Mouse (Mus musculus) cerebellum, adult (tissue): ENCODE measurements around the gene Cyb561d1.
"Not testable (repeated sequence)": the region's sequence is repeated elsewhere in the genome, so short reads cannot be mapped to it uniquely, and the experiment has no call there.

Source experiments
- ATAC-seq: cut with Nextera tagmentation; 2 replicates; pipeline ENCODE4 v1.9.2; 2017; ENCODE audit warnings: mild to moderate bottlenecking, moderate library complexity, mixed read lengths; ENCODE audit not compliant: insufficient number of reproducible peaks, low FRiP score, low TSS enrichment

Cyb561d1 gene

GRCm38 (mm10) chr3:108200329-108201323, at the start of gene Cyb561d1:
TSS of gene Cyb561d1 (minus strand) at chr3:108201212.
- peak; percentile 58 for ATAC-seq

DNA sequence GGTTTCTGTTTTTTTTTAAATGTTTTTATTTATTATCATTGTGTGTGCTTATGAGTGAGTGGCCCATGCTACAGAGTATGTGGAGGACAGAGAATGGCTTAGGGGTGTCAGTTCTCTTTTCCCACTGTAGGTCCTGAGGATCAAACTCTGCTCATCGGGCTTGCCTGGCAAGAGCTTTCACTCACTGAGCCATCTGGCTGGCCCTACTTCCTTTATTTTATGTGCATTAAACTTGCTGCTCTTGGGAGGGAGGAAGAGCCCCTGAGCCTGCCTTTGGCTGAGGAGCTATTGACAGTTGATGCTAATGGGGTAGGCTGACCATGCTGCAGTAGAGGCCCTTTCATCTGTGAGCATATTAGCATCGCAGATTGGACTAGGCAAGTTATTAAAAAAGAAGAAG, 45.8 kb upstream of the Cyb561d1 start:
- no peak for ATAC-seq

- no peak for ATAC-seq
Observed at GRCm38 (mm10) chr3:108241243-108241839, 40.3 kb upstream of the Cyb561d1 start.

DNA sequence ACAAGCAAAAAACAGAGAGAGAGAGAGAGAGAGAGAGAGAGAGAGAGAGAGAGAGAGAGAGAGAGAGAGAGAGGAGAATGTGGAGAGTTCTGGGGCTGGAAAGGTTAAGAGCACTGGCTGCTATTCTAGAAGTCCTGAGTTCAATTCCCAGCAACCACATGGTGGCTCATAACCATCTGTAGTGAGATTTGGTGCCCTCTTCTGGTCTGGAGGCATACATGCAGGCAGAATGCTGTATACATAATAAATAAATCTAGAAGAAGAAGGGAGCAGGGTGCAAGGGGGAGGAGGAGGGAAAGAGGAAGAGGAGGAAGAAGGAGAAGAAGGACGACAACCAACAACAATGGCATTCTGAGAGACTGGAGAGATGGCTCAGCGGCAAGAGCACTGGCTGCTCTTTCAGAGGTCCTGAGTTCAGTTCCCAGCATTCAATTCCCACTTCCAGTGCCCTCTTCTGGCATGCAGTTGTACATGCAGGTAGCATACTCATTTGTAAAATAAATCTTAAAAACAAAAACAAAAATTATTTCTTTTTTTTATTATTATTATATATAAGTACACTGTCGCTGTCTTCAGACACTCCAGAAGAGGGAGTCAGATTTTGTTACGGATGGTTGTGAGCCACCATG, 36.6 kb upstream of the Cyb561d1 start:
- ATAC-seq = not testable (repeated sequence)

DNA sequence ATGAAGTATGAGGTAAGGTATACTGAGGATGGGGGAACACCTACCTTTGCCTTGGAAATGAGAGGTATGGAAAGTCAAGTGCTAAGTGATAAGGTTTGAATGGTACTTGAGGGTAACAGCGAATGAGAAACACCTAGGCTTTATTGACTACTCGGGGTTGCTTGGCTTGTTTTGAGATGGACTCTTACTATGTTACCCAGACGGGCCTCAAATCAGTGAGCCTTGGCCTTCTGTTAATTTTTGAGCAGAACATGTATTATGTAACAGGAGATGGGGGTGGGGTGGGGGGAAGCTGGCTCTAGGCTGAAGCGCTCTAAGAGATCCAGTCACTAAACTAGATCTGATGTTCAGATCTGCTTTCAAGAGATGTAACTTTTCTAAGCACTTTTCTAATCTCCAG, 30.6 kb upstream of the Cyb561d1 start:
- ATAC-seq = no peak

DNA sequence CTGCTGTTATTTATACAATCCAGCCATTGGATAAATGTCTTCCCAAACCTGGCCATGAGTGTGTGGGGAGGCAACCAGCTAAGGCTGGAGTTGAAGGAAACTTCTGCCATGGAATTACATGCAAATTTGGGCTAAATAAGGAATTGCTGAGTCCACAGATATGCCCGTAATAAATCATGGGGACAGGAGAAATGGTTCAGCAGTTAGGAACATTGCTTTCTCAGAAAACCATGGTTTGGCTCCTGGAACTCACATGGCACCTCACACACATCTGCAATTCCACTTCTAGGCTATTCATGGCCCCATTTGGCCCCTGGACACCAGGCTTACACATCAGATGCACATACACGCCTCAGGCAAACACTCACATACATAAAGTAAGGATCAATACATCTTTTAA, 26.5 kb upstream of the Cyb561d1 start:
- ATAC-seq = no peak

DNA sequence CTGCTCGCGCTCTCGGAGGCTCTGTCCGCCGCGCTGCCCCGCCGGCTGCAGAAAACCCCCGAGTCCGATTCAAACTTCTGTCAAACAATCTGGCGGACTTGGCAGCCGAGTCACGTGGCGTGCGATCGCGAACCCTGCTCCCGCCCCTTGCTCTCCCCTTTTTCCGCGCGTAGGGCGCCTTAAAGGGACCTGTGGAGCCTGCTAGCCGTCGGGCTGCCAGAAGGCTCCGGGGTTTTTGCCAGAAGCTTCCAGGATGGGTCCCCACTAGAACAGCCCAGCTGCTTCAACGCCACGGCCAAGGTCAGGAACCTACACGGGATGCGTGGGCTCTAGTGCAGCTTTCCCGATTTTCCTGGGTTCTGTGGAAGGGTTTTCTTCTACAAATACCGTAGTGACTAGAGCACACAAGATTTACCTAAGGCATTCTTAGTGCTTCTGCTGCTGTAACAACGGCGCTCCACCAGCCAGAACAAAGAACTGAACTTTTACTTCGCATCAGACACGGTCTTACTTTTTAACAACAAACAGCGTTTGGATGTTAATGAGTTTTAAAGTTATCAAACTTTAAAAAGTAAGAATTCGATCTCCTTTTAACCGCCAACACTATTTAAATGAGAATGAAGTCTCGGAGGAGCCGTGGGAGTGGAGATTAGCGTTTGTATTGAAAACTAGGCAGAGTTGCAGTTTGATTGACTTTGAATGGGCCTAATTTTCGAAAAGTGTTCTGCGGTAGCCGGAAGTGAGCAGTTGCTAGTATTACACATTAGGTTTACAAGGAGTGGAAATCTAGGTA, 25.7 kb upstream of the Cyb561d1 start, which contains the start of gene Sypl2:
Gene Sypl2 (minus strand): TSS at position 91 of the 793 bp plus-strand sequence.
- ATAC-seq = no peak

GRCm38 (mm10) chr3:108225711-108226557, 24.9 kb upstream of the Cyb561d1 start:
- no peak for ATAC-seq

- ATAC-seq = no peak
Observed at GRCm38 (mm10) chr3:108220661-108221060, 19.6 kb upstream of the Cyb561d1 start.

GRCm38 (mm10) chr3:108214734-108215133, 13.7 kb upstream of the Cyb561d1 start:
- no peak for ATAC-seq

- no peak for ATAC-seq
Observed at GRCm38 (mm10) chr3:108212406-108212805, 11.4 kb upstream of the Cyb561d1 start.

DNA sequence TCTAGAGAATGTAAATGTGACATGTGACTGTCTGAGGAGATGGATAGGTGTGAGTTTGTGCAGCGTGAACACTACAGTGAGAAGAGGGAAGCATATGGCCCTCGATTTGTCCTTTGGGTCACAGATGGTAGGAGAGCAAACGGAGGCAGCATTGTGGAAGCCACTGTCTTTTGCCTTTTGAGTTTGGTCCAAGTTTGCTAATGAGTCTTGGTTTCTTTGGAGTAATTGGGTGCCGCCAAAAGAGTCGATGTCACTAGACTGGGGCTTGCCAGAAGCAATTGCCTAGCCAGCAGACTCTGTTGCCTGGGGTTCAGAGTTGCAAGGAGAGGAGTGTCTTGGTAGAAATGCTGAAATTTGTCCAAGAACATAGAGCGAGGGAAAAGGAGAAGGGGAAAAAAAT, 10.8 kb upstream of the Cyb561d1 start:
- no peak for ATAC-seq

DNA sequence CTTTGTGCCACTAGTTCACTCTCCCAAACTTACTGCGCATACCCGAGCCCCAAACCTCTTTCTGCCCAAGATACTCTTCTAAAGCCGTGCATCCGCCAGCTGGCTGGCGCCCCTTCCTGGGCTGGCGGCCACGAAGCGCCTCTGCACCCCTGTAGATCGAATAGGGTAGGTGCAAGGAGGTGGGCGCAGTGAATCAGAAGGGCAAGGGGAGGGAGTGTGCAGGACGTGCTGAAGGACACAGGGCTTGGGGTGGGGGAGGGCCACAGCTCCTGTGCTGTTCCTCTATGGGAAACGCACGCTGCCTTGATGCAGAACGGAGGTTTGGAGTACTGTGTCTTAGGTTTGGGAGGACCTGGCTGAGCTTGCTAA, 9.7 kb upstream of the Cyb561d1 start, which contains the start of gene Atxn7l2:
Gene Atxn7l2 (minus strand): TSS at position 164 of the 369 bp plus-strand sequence.
- ATAC-seq = peak; percentile 52

- ATAC-seq = peak; percentile 85
Observed at GRCm38 (mm10) chr3:108209946-108210770, 9.1 kb upstream of the Cyb561d1 start.

GRCm38 (mm10) chr3:108209536-108209935, 8.5 kb upstream of the Cyb561d1 start:
- ATAC-seq = no peak

GRCm38 (mm10) chr3:108209001-108209400, 8.0 kb upstream of the Cyb561d1 start:
- ATAC-seq = no peak

DNA sequence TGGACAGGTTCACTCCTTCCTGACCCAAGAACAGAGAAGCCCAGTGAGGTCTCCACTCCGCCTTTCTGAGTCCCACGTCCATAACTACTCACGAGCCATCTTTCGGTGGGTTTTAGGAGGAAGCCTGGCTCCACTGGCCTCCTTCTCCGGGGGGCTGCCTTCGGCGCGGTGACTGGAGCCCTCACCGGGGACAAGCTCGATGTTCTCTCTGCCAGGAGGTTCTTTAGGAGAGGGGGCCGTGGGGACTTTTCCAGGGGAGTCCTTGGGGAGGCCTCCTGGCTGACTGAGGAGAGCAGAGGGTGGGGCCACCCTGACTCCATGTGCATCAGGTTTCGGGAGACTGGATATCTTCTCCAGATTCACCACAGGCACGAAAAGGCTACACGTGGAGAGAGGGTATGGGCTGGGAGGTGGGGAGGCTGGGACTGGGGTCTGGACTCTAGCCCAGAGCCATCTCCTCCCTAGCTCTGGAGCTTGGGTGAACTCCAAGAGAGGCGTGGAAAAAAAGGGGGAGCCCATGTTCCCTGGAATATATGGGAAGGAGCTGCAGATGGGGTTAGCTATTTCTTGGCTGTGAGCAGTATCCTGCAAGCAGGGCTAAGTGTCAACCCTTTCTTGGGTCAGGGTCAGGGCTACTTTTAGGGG, 5.8 kb upstream of the Cyb561d1 start:
- ATAC-seq = no peak

DNA sequence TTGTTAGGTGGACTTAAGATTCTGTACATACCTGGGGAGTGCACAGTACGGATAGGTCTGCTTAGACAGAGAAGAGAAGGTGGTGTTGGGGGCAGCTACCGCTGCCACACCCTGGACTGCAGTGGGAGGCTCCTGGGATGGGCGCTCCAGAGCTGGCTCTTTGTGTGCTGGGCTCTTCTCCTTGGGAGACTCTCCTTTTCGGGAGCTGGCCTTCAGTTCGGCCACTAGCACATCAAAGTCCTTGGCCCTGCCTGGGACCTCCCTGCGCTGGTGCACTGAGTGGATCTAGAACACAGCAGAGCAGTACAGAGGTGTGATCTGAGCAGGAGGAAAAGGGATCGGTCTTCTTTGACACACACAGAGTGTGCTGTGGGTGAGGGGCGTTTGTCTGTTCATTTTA, 4.6 kb upstream of the Cyb561d1 start:
- ATAC-seq = no peak
